Mouse (Mus musculus): ENCODE measurements around the gene Vps51.

The Vps51 gene

DNA sequence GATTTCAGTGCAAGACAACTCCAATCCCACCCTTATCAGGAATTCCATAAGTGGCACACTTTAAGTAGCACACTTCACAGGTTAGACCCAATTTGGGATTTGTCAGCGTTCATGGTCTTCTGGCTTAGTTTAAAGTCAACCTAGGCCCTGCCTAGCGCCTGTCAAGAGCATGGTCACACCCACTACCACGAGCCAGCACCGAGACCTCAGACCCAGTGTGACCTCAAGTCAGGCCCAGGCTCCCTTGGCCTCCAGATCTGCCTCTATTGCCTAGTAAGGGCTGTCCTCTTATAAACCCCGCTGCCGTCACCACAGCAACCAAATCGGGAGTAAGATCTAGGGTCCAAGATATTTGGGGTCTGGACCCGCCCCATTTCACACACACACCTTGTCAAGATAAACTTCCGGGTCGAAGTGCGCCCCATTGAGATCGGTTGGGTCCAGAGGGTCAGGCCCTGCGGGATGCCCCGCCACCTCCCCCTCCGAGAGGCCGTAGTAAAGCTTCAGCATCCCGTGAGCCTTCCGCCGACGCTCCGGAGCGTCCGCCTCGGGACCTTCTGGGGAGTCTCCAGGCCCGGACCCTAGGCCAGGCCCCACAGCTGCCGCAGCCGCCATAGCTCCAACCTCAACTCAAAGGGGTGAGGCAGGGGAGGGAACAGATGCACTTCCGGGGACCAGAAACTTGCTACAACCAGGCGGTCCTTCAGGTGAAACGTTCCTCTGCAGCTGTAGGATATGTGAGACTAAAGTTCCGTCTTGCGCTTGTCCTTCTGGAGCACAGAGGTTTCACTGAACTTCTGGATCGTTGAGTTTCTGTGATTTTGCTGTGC is at the start of gene Vps51:
Vps51 (minus strand) TSS at position 668 of the 830 bp plus-strand sequence.
- in situ Hi-C loops (cut with MboI, MseI): no loop called here

DNA sequence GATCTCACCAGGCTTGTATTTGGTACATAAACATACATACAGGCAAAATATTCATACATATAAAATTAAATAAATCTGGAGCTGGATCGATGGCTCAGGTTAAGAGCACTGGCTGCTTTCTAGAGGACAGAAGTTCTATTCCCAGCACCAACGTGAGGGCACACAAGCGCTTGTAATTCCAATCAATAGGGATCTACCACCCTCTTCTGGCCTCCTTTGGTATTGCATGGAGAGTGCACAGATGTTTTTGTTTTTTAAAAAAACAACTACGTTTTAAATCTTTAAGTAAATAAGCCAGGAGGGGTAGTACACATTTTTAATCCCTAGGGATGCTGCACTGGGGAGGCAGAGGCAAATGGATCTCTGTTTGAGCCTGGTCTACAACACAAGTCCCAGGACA is 49.3 kb upstream of the Vps51 start:
- in situ Hi-C loops (cut with MboI, MseI): no loop called here

DNA sequence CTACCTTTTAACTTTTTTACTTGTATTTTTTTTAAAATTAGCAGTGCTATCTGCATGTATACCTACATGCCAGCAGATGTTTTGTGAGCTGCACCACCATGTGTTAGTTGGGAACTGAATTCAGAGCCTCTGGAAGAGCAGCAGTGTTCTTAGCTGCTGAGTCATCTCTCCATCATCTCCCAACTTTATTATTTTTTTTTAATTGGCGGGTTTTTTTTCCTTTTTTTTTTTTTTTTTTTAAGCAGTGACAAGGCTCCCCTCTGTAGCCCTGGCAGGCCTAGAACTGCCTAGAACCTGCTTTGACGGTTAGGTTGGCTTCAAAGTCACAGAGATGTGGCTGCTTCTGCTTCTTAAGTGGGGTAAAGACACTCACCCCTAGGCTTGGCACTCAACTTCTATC is 47.9 kb upstream of the Vps51 start:
- in situ Hi-C loops (cut with MboI, MseI): no loop called here

DNA sequence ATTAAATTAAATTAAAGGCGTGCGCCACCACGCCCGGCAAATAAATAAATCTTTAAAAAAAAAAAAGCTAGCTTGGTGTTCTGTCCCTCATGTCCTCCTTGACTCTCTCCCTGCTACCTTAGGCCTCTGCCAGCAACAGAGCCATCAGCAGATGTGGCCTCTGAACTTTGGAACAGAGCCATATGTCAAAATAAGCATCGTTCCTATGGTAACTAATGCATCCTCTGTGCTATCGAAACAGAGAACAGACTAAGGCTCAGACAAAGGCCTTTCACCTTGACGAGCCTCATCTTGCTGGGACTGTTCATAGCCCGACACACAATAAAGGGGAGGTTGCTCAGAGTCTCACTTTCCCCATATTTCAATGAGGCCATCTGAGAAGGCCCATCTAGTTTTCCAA is 46.3 kb upstream of the Vps51 start:
- in situ Hi-C loops (cut with MboI, MseI): no loop called here

DNA sequence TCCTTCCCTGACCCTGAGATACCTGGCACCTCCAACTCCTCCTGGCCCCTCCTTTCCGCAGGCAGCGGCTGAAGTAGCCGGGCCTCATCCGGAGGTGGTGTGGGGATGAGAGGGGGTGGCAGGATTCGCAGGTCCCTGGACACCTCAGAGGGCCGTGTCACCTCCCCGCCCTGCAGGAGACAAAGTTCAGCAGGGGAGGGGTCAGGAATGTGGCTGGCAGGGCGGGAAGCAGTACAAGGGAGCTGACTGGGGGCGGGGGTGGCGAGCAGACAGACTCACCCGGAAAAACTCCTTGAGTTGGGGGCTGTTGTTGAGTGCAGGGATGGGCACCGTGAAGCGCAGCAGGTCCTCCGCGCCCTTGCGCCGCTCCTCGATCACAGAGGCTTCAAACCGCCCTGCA is 44.7 kb upstream of the Vps51 start:
- in situ Hi-C loops (cut with MboI, MseI): no loop called here

DNA sequence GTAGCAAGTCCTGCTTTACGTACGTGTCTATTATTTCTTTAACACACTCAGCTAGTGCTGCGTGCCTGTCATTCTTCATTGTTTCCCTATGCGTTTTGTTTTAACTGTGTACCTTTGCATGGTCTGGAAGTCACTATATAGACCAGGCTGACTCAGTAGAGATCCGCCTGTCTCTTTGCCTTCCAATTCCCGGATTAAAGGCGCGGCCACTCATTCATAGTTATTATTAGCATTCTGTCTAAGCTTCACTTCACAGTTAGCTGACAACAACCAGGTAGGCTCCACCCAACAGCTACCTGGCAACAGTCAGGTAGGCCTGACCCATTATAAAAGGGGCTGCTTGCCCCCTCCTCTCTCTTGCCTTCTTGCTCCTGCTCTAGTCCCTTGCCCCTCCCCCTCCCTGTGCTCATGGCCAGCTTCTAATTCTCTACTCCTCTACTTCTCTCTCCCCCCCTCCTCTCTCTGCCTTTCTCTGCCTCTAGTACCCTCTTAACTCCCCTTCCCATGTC is 41.7 kb upstream of the Vps51 start:
- in situ Hi-C loops (cut with MboI, MseI): no loop called here

DNA sequence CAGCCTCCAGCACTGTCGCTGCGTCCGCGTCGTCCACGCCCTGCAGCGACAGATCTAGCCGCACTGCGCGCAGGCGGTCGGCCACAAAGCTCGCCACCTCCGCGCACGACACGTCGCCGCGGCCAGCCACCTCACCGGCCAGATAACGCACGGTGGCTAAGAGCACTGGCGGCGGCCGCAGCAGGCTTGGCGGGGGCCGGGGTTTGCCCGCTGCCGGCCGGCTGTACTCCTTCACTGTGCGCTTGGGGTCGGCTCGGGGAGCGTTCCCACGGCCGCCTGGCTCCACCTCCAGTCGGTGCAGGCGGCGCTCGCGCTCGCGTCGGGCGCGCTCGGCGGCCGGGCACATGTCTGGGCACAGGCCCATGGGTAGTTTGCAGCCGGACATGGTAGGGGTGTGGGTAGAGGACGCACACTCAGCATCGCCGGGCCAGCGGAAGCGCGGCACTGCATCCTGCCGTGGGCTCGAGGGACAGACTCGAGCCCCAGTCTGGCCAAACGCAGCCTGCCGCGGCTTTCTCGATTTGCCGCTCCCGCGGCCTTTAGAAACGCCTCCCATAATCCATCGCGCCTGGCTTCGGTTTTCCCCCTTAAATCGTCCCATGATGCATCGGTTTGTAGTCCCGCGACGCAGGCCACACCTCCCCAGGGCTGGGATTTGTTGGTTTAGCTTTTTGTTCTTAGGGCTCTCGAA is 41.1 kb upstream of the Vps51 start, which contains the start of gene Sac3d1:
Sac3d1 (minus strand) TSS at position 665 of the 691 bp plus-strand sequence.
- in situ Hi-C loops (cut with MboI, MseI): no loop called here

DNA sequence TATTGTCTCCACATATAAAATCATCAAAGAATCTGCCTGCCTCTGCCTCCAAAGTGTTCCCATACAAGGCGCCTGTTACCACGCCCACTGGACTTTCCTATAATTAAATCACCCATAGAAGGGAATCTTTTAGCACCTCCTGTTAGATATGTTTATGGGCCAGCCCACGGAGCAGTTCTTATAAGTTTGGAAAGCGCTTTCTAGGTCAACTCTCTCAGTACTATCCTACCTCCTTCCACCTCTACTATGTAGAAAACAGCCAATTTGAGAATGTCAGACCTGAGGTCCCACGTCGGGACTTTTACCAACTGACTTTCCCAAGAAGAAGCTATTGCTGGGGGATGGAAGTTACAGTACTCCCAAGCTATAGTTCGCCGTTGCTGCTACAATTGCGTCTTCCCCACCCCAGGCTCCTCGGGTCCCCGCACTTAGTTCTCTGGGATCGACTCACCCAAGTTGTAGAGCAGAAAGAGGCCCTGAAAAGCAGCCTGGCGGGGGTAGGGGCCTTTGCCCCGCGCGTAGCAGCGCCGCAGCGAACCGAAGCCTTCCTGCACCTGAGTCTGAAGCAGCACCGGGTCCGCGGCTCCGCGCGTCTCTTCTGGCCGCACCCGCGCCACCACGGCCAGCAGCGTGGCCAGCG is 40.4 kb upstream of the Vps51 start:
- in situ Hi-C loops (cut with MboI, MseI): no loop called here

DNA sequence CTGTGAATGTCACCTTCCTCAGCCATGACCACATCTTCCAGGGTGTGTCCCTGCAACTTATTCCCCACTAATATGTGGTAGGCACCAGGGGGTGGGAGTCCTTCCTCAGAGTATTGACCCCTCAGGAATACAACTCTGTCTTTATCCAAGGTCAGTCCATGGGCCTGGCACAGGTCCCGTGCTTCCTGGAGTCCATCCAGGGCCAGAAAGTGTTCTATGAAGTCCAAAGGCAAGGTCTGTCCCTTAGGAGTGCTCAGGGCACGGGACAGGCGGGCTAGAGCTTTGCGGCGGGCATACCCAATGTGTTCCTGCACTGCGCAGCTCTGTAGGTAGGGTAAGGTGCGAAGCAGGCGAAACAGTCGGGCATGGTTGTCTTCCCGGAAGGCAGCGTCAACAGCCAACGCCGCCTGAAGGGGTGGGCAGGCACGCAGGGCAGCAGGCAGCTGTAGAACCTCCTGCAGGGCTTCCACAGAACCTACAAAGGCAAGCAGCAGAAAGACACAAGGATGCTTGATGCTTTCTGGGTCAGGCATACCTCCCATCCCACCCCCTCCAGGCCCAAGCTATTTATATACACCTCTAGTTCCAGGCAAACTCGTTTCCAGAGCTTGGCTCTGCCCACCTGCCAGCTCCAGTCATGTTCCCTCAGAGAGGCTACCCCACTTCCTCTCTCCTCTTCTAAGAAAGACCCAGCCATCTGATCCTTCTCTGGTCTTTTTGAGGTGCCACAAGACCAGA is 39.3 kb upstream of the Vps51 start:
- in situ Hi-C loops (cut with MboI, MseI): no loop called here

DNA sequence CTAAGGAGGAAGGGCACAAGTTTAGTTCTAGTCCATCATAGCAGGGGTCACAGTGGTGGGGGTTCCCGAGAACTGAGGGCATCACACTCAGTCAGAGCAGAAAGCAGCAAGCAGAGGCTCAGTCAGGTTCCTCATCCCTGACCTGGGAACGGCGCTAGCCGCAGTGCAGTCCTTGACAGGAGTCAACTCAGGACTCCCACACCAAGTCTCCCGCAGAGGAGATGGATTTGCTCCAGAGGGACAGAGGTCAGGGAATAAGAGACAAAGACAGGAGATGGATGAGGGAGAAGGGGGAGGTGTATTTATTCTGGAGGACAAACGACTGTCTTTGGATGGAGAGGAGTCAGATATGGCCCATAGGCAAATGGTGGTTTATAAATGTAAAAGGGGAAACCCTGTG is 36.1 kb upstream of the Vps51 start:
- in situ Hi-C loops (cut with MboI, MseI): no loop called here

DNA sequence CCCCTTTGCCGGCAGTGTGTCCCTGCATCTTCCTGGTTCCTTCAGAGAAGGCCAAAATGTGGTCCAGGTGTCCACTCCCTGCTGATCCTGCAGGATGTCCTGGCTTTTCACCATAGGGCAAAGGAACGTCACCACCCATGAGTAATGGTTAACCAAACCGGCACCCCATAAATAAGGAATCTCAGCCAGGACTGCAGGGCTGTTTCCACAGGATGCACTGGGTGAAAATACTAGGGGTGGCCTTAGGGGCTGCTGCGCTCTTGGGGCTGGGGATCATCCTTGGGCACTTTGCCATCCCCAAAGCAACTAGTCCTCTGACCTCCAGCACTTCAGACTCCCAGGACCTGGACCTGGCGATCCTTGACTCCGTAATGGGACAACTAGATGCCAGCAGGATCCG is 28.6 kb upstream of the Vps51 start, which contains the start of gene Naaladl1:
Naaladl1 (plus strand) TSS at position 197 of the 400 bp plus-strand sequence.
- in situ Hi-C loops (cut with MboI, MseI): no loop called here

DNA sequence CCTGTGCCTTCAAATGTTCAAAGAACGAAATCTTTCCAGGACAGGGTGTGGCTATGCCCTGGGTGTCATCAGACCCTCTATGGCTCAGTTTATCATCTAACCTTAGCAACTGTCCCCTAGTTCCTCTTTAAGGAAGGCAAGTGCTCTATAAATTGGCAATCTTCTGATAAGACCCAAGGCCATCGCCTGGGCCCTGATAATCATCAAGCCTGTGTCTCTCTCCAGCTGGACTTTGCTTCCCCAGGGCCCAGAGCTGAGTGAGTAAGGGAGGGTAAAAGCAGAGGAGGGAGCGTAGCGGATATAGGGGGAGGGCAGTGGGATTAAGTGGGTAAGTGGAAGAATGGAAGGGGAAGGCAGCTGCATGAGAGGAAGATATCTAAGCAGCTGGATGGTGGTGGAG is 27.4 kb upstream of the Vps51 start:
- in situ Hi-C loops (cut with MboI, MseI): no loop called here

DNA sequence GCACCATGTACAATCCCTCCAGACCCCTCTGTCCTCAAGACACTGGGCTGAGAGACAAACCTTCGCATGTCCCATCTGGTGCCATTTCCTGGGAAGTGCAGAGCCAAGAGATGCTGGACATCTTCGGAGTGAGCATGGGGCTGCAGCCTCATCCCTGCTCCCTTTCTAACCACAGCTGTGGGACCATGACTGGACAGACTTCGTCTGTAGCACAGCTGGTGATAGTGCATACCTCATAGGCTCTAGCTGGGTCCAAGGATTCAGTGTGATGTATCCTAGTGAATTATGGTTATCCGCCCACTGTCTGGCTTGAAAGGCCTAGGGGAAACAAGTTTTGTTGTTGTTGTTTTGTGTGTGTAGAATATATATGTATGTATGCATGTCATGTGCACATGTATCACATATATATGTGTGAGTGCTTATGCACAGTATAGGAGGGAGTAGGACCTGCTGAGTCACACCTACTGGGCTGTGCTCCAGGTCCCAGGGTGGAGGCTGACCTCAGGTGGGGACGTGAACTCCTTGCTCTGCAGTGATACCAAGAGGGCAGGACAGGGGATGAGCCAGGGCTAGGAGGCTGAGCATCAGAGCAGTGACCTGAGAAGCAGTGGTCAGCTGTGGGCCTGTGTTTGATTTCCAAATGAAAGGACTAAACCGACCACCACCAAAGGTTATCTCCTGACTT is 25.3 kb upstream of the Vps51 start:
- in situ Hi-C loops (cut with MboI, MseI): no loop called here

DNA sequence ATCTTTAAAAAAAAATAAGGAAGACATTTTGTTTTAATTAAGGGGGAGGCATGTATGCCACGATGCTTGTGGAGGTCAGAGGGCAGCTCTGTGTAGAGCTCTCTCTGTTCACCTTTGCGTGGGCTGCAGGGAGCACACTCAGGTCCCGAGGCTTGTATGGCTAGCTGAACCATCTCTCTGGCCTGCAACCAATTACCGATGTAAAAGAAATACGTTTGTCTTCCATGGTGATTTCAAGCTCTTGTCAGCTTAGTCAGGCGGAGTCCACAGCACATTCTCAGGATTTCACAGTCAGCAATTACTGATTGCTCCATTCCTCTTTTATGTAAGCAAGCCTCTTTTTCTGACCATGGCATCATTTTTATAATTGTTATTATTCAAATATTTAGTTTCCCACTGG is 24.2 kb upstream of the Vps51 start:
- in situ Hi-C loops (cut with MboI, MseI): no loop called here

DNA sequence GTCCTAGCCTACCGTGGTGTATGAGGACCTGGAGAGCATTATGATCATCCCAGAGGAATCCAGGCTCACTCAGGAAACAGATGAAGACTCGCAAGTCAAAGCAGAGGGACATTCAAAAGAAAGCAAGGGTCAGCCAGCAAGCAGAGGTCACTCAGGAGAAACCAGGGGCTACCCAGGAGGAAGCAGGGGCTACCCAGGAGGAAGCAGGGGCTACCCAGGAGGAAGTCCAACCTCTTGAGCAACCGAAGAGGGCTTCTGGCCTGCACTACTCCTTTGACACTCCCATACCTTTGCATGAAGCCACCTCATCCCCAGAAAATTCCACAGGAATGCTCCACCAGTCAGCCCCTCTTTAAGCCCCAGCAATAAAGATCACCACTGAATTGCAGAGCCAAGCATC is 20.8 kb upstream of the Vps51 start:
- in situ Hi-C loops (cut with MboI, MseI): no loop called here

DNA sequence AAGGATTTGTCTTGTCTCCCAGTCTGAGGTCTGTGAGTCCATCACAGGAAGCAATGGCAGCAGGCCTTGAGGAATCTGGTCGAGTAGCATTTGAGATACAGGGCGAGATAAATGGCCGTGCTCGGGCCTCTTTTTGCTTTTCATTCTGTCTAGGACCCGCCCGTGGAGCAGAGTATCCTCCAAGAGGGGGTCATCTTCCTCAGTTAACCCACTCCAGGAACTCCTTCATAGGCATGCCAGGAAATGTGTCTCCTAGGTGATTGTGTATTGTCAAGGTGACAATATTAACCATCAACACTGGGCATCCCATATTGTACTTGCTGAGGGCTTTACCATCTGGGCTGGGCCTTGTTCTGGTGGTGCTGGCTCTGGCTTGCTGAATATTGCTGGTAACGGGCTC is 17.1 kb upstream of the Vps51 start, which contains the start of gene AC131692.1:
AC131692.1 (plus strand) TSS at position 301 of the 400 bp plus-strand sequence.
- in situ Hi-C loops (cut with MboI, MseI): no loop called here

DNA sequence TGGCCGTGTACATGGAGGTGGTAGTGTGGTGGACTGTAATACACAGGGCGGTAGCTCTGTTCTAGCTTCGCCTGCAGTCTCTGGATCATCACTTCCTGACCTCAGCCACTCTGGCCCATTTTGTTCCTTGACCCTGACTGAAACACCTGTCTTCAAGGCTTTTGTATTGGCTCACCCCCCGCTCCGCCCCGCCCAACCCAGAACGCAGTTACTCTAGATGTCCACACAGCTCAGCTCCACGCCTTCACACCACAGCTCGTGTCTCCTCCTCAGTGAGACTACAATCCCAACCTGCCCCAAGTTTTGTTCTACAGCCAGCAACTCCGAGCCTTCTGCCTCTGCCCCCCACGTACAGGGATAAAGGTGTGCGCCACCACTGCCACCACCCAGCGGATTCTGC is 11.8 kb upstream of the Vps51 start:
- in situ Hi-C loops (cut with MboI, MseI): no loop called here

DNA sequence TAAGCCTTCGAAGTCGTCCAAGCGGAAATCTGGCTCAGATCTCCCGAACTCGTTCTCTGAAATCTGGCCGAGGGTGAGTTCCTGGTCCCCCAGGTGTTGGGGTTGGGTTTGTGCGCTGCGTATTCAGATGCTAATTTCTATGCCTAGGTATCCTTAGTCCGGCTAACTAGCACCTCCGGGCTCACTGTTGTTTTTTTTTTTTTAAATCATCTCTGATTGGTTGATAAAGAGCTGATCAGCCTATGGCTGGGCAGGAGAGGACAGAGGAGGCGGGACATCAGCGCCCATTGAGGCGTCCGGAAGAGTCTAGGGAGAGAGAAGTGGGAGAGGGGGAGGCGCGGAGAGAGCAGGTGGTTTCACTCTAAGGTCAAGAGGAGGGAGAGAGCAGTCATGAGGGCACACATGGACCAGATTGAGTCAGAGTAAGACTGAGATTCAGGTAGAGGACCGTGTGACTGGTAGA is 8.4 kb upstream of the Vps51 start:
- in situ Hi-C loops (cut with MboI, MseI): no loop called here

DNA sequence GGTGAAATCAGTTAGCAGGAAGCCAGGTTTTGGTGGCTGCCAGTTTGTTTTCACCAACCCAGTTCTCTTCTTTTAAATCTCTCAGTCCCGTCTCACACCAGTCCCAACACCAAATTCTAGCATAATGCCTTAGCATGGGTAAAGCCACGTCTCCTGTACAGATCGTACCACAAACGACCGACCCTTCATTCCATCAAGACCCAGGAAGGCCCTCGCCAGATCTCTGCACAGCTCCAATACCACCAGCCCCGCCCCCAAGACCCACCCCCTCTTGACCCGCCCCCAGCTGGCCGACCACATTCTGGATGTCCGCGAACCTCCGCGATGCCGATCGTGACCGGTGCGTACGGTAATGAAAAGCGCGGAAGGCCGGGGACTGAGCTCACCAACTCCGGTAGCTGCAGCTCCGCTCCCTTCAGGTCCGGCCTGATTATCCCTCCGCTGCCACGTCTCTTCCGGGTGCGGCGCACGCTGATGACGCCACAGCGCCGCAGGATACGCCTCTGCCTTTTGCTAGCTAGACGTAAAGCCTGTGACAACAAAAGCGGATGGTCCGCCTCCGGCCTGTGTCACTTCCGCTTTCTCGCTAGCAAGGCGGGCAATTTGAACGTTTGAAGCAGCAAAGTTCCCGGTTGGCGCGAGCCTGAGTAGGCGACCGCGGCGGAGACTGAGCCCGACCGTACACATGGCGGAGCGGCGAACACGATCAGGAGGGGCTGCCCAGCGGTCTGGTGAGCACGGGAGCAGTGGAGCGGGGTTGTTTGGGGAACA is 7.6 kb upstream of the Vps51 start, which contains the start of the genes Zfpl1 and Cdca5:
Zfpl1 (minus strand) TSS at position 479 of the 771 bp plus-strand sequence.
Cdca5 (plus strand) TSS at position 506 of the 771 bp plus-strand sequence.
- in situ Hi-C loops (cut with MboI, MseI): no loop called here

DNA sequence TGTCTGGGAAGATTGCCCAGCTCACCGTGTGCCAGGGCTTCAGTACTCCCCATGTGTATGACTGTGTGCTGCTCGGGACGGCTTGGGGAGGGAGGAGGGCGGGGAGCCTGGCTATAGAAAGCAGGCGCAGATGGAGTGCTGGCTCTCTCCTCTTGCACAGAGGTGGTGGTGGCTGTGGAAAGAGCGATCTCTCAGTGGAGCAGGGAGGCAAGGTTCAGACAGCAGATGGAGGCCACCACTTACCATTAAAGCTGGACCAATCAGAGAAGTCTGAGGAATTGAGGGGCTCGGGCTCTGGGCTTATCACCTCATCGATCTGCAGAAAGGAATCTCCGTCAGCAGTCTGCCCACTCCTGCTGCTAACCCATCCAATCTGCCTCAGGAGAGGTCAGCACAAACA is 5.1 kb upstream of the Vps51 start, which contains the start of gene Gm28374:
Gm28374 (minus strand) TSS at position 101 of the 400 bp plus-strand sequence.
- in situ Hi-C loops (cut with MboI, MseI): no loop called here

All from T-helper 17 cell (primary cell).